Mouse (Mus musculus) E14TG2a.4 (cell line): Measurements from ENCODE around the gene Nup62.
A peak's percentile ranks its signal among the peaks of the same experiment; 100 is the strongest.

Experiments used
- H3K27me3 ChIP-seq: 2 replicates; pipeline ENCODE4 v1.6.1; 2014; ENCODE audit warnings: low read length, control low read depth; ENCODE audit not compliant: insufficient read depth
- H3K36me3 ChIP-seq: 2 replicates; pipeline ENCODE4 v1.6.1; 2014; ENCODE audit warnings: low read length, control low read depth; ENCODE audit not compliant: insufficient read depth
- H3K4me1 ChIP-seq: replicated peaks from 2 replicates; pipeline ENCODE4 v1.6.1; 2014; ENCODE audit warnings: low read depth, low read length, control low read depth
- H3K4me3 ChIP-seq: replicated peaks from 2 replicates; pipeline ENCODE4 v1.5.1; 2014; ENCODE audit warnings: mild to moderate bottlenecking, low read length
- H3K9me3 ChIP-seq: 2 replicates; pipeline ENCODE4 v1.6.1; 2014; ENCODE audit warnings: low read length, control low read depth
- CTCF ChIP-seq: conservative IDR thresholded peaks from 2 replicates; pipeline ENCODE4 v1.5.1; 2014; ENCODE audit warnings: low read length
- NANOG ChIP-seq: IDR thresholded peaks from 2 replicates; pipeline ENCODE4 v1.6.1; 2014; ENCODE audit warnings: borderline replicate concordance, low read length, mixed read lengths
- POU5F1 ChIP-seq: IDR thresholded peaks from 2 replicates; pipeline ENCODE4 v1.6.1; 2014; ENCODE audit warnings: low read length, borderline replicate concordance

The Nup62 gene

DNA sequence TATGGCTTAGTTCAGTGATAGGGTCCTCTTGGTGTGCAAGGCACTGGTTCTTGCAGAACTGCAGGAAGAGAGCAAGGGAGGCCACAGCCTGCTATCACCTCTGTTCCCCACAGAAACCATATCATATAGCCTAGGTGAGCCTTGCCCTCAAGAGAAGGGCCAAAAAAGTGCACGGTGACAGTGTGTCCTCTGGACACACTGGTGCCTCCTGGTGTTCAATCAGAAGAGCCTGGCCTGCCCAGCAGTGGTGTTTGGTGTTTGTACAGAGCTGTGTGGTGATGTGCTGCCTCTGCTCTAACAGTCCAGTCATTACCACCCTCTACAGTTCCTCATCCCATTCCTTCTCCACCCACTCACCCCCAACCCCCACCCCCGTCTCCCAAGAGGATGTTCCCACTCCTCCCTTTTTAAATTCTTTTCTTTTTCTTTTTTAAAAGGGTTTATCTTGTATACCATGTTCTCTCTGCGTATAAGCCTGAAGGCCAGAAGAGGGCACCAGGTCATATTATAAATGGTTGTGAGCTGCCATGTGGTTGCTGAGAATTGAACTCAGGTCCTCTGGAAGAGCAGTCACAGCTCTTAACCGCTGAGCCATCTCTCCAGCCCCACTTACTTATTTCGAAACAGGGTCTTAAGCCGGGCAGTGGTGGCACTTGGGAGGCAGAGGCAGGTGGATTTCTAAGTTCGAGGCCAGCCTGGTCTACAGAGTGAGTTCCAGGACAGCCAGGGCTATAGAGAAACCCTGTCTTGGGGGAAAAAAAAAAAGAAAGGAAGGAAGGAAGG is 6.0 kb downstream of the Nup62 start:
- Histone ChIP-seq H3K4me1 (peaks cover 94% of the 10 kb centered on the region), H3K27me3 (no peaks in the 10 kb centered on the region), H3K36me3 (peaks cover 85% of the 10 kb centered on the region), H3K4me3 (peak overlapping the region; percentile 96), H3K9me3 (no peaks in the 10 kb centered on the region)
- TF ChIP-seq CTCF, result no peak

DNA sequence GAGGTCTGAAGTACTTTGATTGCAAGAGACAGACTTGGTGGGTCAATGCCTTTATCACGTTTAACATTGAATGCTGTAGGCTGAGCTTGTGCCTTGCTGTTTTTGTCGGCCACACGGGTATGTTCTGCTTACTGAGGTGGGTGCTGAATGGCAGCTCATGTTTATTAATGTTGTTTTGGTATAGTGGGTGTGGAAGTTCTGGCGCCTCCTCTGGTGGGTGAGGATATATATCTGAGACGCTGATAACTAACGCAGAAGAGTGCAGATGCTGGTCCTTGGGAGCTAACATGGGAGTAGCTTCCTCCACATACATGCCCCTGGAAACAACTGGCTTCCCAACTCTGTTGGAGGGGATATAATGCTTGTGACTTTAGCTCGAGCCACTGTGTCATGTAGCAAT is 7.5 kb downstream of the Nup62 start:
- Histone ChIP-seq H3K27me3 (no peaks in the 10 kb centered on the region), H3K4me1 (peaks cover 97% of the 10 kb centered on the region), H3K36me3 (peaks cover 90% of the 10 kb centered on the region), H3K9me3 (no peaks in the 10 kb centered on the region), H3K4me3 (peak overlapping the region; percentile 27)
- TF ChIP-seq CTCF (no peak), POU5F1 (no peak), NANOG (no peak)

DNA sequence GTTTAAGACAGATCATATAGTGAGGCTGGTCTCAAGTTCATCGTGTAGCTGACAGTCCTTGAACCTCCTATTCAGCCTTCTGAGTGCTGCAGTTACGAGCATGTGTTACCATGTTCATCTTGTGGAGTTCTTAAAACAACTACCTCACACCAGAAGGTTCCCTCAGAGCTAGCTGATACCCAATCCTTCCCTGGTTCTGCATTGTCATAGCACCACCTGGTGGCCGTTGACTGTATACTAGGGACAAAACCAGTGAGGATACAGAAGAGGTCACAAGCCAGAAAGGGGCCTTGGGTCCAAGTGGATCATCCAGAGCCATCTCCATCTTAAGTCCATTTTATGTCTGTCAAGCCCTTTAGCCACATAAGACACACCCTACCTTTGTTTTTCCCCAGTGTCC is 9.0 kb downstream of the Nup62 start:
- TF ChIP-seq CTCF (peak; percentile 67), NANOG (no peak), POU5F1 (no peak)
- H3K4me3 ChIP-seq, result peak overlapping the region; percentile 27; the same call in 1 of the 2 replicates
- H3K9me3 ChIP-seq, result no peaks in the 10 kb centered on the region
- peaks cover 97% of the 10 kb centered on the region for H3K4me1 ChIP-seq
- H3K36me3 ChIP-seq, result peaks cover 90% of the 10 kb centered on the region
- H3K27me3 ChIP-seq, result no peaks in the 10 kb centered on the region

DNA sequence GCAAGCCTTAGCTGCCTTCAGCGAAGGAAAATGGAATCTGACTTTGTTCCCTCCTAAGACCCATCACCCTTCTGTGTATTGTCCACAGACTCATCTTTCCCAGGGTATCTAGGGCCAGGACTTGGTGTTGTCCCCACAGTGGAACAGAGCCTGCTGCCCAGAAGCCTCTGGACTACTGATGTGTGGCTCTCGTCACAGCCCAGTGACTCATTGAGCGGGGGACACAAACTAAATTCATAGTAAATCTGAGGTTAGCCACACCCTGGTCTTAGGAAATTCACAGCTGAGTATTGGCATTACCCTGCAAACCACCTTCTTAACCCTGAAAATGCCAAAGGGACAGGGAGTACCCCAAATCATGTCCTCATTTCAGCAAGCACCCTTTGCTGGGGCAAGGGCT is 10.9 kb downstream of the Nup62 start:
- TF ChIP-seq NANOG (no peak), CTCF (no peak)
- Histone ChIP-seq H3K9me3 (no peaks in the 10 kb centered on the region), H3K36me3 (peaks cover 90% of the 10 kb centered on the region), H3K4me3 (0 out of 2 replicates have a peak overlapping the region, but pooled peaks have one; percentile 8), H3K4me1 (peaks cover 97% of the 10 kb centered on the region), H3K27me3 (no peaks in the 10 kb centered on the region)

DNA sequence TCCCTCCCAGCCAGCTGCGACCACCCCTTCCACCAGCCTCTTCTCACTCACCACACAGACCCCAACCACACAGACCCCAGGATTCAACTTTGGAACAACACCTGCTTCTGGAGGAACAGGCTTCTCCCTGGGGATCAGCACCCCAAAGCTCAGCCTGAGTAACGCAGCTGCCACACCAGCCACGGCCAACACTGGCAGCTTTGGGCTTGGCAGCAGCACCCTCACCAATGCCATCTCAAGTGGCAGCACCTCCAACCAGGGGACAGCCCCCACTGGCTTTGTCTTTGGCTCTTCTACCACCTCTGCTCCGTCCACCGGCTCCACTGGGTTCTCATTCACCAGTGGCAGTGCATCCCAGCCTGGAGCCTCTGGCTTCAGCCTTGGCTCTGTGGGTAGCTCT is 12.8 kb downstream of the Nup62 start:
- Histone ChIP-seq H3K4me3 (peak overlapping the region; percentile 48; the same call in 1 of the 2 replicates), H3K36me3 (peaks cover 97% of the 10 kb centered on the region), H3K27me3 (no peaks in the 10 kb centered on the region), H3K9me3 (no peaks in the 10 kb centered on the region), H3K4me1 (peaks cover 85% of the 10 kb centered on the region)
- TF ChIP-seq NANOG, result no peak
- TF ChIP-seq CTCF, result no peak
- TF ChIP-seq POU5F1, result no peak

DNA sequence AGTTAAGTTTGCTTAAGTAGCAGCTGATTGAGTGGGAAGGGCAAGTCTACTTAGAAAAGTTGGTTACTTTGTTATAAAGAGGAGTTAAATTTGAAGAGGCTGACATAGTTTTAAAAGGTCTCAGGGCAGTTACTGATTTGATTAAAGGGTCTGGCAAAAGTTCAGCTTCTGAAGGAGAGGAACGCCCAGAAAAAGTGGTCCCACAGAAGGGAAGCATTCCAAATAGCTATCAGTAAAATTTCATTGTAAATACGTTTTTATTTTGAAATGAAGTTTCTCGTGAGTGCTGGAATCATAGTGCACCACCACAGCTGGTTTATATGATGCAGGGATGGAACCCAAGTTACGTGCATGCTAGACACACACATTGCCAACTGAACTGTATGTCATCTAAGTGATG is 16.9 kb downstream of the Nup62 start:
- Histone ChIP-seq H3K27me3 (no peaks in the 10 kb centered on the region), H3K4me3 (no peak overlapping the region), H3K36me3 (peaks cover 98% of the 10 kb centered on the region), H3K4me1 (peaks cover 68% of the 10 kb centered on the region), H3K9me3 (no peaks in the 10 kb centered on the region)
- TF ChIP-seq NANOG (no peak), CTCF (no peak), POU5F1 (no peak)

DNA sequence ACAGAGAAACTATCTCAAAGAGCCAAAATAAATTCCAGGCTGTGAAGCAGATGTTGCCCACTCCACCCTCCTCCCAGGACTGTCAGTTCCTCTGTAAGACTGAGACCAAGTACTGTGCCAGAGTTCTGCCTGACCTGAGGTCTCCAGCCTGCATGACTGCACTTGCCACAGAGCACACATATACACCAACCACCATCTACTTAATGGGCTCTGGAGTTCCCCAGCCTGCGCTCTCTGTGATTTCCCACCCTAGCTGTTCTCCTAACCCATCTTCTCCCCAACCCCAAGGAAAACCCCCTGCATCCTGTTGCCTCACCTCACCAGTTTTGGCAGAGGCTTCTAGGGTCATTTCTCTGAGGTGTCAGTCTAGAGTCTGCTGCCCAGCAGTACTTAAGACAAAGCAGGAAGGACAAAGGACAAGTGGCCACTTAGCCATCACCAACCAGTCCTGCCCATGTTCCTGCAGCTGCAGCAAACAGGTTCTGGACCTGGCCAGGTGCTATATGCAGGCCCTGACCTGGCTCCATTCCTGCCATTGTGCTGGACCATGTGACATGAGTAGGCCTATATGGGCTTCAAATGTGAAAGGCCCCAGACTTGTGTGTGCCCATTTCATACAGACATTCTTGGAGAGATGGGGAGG is 19.6 kb downstream of the Nup62 start:
- H3K36me3 ChIP-seq, result peaks cover 83% of the 10 kb centered on the region
- H3K27me3 ChIP-seq, result peaks cover 26% of the 10 kb centered on the region
- no peaks in the 10 kb centered on the region for H3K9me3 ChIP-seq
- H3K4me3 ChIP-seq, result no peak overlapping the region
- TF ChIP-seq POU5F1, result no peak
- TF ChIP-seq NANOG, result no peak
- no peak for TF ChIP-seq CTCF
- peaks cover 59% of the 10 kb centered on the region for H3K4me1 ChIP-seq

DNA sequence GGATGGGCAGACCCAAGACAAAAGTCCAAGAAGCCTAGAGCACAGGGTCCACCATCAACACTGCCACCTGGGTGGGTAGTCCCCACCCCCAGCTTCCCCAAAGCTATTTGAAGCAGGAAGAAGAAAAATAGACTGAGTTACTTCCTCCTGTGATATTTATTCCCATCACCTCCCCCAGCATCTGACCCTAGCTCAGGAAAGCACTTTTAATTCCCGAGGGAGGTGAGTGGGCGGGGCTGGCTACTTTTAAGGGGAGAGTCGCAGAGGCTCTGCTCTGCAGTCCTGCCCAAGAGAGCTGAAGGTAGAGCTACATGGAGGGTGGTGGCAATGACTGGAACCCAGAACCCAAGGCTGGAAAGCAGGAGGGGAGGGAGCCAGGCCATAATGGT is 20.1 kb downstream of the Nup62 start:
- Histone ChIP-seq H3K4me1 (peaks cover 59% of the 10 kb centered on the region), H3K36me3 (peaks cover 82% of the 10 kb centered on the region), H3K27me3 (peaks cover 29% of the 10 kb centered on the region), H3K9me3 (no peaks in the 10 kb centered on the region), H3K4me3 (no peak overlapping the region)
- no peak for TF ChIP-seq NANOG
- no peak for TF ChIP-seq CTCF
- TF ChIP-seq POU5F1, result no peak

DNA sequence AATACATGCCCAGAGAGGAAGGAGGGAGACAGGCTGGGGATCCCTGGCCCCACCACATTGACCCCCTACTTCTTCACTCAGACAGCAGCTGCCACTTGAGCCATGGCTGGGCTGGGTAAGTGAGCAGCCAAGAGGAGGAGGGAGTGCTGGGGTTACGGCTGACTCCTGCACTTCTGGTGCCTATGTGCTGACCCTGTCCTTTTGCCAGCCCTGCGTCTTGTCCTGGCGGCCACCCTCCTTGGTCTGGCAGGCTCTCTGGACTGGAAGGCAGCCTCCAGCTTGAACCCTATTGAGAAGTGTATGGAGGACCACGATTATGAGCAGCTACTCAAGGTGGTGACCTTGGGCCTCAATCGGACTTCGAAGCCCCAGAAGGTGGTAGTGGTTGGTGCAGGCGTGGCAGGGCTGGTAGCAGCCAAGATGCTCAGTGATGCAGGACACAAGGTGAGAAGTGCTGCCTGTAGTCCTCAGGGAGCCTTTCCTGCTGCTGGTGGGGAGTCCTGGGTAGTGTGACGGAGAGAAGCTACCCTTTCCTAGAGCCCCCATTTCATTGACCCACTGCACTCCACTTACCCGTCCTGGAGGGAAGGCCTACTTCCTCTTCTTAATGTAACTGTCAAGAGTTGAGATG is 20.6 kb downstream of the Nup62 start:
- TF ChIP-seq NANOG (no peak), POU5F1 (no peak), CTCF (no peak)
- Histone ChIP-seq H3K9me3 (no peaks in the 10 kb centered on the region), H3K4me3 (no peak overlapping the region), H3K36me3 (peaks cover 82% of the 10 kb centered on the region), H3K27me3 (peaks cover 29% of the 10 kb centered on the region), H3K4me1 (peaks cover 58% of the 10 kb centered on the region)
